Mouse (Mus musculus): ENCODE results near the gene Slc25a53. TPM values are rescaled to one million over a fixed set of nuclear protein-coding genes. Genes with fewer than 3 reads are reported as not detected.
"Not testable (repeated sequence)": the region's sequence is repeated elsewhere in the genome, so short reads cannot be mapped to it uniquely, and the experiment has no call there.

The Slc25a53 gene
- polyA plus RNA-seq, 1 experiment, result 4.2 TPM

DNA sequence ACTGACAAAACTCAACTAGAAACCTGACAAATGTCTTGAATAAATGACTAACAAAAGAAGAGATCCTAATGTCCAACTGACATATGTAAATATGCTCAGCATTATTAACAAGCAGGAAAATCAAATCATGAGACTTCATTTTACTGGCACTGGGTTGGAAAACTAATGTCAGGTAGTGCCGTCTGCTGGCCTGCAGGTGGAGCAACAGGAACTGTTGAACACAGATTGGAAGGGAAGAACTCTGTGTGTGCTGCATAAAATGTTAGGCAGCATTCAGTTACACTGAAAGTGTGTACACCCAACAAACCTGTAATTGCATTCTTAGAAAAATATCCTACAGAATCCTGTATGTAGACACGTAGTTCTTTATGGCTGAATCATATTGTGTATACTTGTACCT, 78.4 kb downstream of the Slc25a53 start:
- no peak overlapping the region for H3K27ac ChIP-seq (ENCODE audit: control insufficient read depth, insufficient read depth, low read depth, low read length)
- H3K36me3 ChIP-seq (ENCODE audit: control insufficient read depth, insufficient read depth, low read length), result no peaks in the 10 kb centered on the region
- no peaks in the 10 kb centered on the region for H3K27me3 ChIP-seq (ENCODE audit: control insufficient read depth, insufficient read depth, low read length)
- H3K4me1 ChIP-seq (ENCODE audit: control insufficient read depth, insufficient read depth, low read length), result no peaks in the 10 kb centered on the region
- TF ChIP-seq CTCF (IDR thresholded peaks at IDR 0.05; ENCODE audit: control insufficient read depth, insufficient read depth, insufficient replicate concordance, low read depth, low read length) (no peak), POLR2A (IDR thresholded peaks at IDR 0.05; ENCODE audit: control insufficient read depth, low read depth, low read length) (no peak)
- no peak overlapping the region for H3K4me3 ChIP-seq (ENCODE audit: control insufficient read depth, low read depth, low read length)

DNA sequence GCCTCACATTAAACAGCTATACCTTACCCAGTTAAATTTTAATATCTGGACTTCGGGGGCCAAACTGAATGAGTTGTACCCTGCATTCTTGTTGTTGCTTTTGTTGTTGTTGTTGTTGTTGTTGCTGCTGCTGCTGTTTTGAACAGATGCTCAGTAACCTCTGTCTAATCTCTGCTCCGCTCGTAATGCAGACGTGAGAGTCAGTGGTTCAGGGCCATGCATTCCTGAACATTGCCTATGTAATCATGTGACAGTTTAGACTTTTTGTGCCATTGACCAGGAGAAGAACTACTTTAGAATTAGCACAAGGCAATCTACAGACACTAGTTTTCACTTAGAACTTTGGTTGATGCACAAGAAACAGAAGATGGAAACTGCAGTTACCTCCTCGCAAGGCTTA, 79.8 kb downstream of the Slc25a53 start:
- H3K4me3 ChIP-seq (ENCODE audit: control insufficient read depth, low read depth, low read length); H3K36me3 ChIP-seq (ENCODE audit: control insufficient read depth, insufficient read depth, low read length); H3K27ac ChIP-seq (ENCODE audit: control insufficient read depth, insufficient read depth, low read depth, low read length); H3K4me1 ChIP-seq (ENCODE audit: control insufficient read depth, insufficient read depth, low read length); H3K27me3 ChIP-seq (ENCODE audit: control insufficient read depth, insufficient read depth, low read length): not testable (repeated sequence)

DNA sequence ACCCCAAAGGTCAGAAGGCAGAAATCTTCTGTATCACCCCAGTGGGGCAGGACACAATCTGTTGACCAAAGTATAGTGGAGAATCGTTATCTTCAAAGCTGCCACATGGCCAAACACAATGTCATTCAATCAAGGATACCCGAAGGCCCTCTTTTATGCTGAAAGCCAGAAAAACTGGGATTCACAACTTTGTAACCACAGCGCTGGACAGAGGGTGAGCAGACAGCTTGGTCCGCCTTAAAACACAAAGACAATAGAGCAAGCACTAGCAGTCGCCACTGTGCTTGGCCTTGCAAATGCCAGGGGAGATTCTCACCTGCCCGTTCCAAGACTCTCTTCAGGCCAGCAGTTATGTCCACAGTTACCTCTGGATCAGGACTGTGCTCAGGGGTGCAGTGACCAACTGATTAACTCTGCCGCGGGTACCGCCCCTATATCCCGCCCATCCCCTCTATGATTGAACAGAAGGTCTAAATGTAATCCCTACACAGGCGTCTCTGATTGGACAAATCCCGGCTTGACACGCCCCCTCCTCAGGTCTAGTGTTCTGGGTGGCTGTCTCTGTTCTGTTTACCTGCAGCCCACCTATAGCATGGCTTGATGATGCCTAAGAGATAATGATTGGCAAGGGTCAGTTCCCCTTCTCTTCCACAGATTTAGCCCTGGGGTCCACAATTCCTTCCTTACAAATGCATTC, 80.4 kb downstream of the Slc25a53 start:
- not testable (repeated sequence) for H3K36me3 ChIP-seq (ENCODE audit: control insufficient read depth, insufficient read depth, low read length); H3K27me3 ChIP-seq (ENCODE audit: control insufficient read depth, insufficient read depth, low read length); H3K4me1 ChIP-seq (ENCODE audit: control insufficient read depth, insufficient read depth, low read length)
- H3K27ac ChIP-seq (ENCODE audit: control insufficient read depth, insufficient read depth, low read depth, low read length), result peak overlapping the region; percentile 65; the same call in 1 of the 2 replicates
- H3K4me3 ChIP-seq (ENCODE audit: control insufficient read depth, low read depth, low read length), result peak overlapping the region; percentile 86

DNA sequence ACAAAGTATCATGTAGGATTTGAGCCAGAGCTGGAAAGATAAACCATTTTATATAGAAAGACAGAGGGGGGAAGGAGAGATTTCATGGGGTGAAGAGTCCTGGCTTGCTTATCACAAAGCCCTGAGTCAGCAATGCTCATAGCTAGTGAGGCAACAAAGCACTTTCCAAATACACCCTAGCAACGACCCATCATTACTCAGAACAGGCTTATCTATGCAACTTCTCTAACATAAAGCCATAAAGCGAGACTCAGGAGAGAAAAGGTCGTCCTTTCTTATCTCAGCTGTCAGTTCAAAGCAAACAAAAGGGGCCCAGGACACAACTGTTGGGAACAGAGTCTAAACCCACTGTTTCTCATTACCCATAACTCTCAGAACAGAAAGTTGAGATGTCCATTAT, 100.1 kb downstream of the Slc25a53 start:
- Histone ChIP-seq H3K4me1 (ENCODE audit: control insufficient read depth, insufficient read depth, low read length) (no peaks in the 10 kb centered on the region), H3K27me3 (ENCODE audit: control insufficient read depth, insufficient read depth, low read length) (no peaks in the 10 kb centered on the region), H3K27ac (ENCODE audit: control insufficient read depth, insufficient read depth, low read depth, low read length) (no peak overlapping the region), H3K36me3 (ENCODE audit: control insufficient read depth, insufficient read depth, low read length) (no peaks in the 10 kb centered on the region), H3K4me3 (ENCODE audit: control insufficient read depth, low read depth, low read length) (no peak overlapping the region)
- TF ChIP-seq CTCF (IDR thresholded peaks at IDR 0.05; ENCODE audit: control insufficient read depth, insufficient read depth, insufficient replicate concordance, low read depth, low read length) (no peak), POLR2A (IDR thresholded peaks at IDR 0.05; ENCODE audit: control insufficient read depth, low read depth, low read length) (no peak)

Other genes with a start within 250 kb of the Slc25a53 start
- 10.6 and 15.6 TPM in 2 replicates for gene Plp1, start 215.6 kb downstream of the Slc25a53 start, polyA plus RNA-seq (2012; rRNA removed)
- 0.23 and 0.43 TPM in 2 replicates for gene Rab9b, start 169.5 kb downstream of the Slc25a53 start, polyA plus RNA-seq (2012; rRNA removed)
- 0.72 and 0.91 TPM in 2 replicates for gene H2bfm, start 111.0 kb downstream of the Slc25a53 start, polyA plus RNA-seq (2012; rRNA removed)
- 15.3 and 21.9 TPM in 2 replicates for gene Tmsb15b2, start 62.8 kb downstream of the Slc25a53 start, polyA plus RNA-seq (2012; rRNA removed)
- gene Tmsb15l, start 61.4 kb downstream of the Slc25a53 start, polyA plus RNA-seq (2012; rRNA removed), result 4.9 and 6.7 TPM in 2 replicates
- gene Tmsb15b1, start 61.4 kb downstream of the Slc25a53 start, polyA plus RNA-seq (2012; rRNA removed), result 9.9 and 22.9 TPM in 2 replicates
- gene Zcchc18, start 45.1 kb downstream of the Slc25a53 start, polyA plus RNA-seq (2012; rRNA removed), result 1.4 and 2.1 TPM in 2 replicates
- 0.20 TPM in 2 replicates for gene Fam199x, start 11.3 kb upstream of the Slc25a53 start, polyA plus RNA-seq (2012; rRNA removed)
- 16.9 and 18.4 TPM in 2 replicates for gene Esx1, start 83.8 kb upstream of the Slc25a53 start, polyA plus RNA-seq (2012; rRNA removed)